Mouse (Mus musculus): ENCODE measurements at regions not wholly inside any gene's neighbourhood (a gene's known extent, or its start where the extent isn't known, plus 50 kb on each side); places are given as distances from the start of the nearest gene placed in this dataset.

DNA sequence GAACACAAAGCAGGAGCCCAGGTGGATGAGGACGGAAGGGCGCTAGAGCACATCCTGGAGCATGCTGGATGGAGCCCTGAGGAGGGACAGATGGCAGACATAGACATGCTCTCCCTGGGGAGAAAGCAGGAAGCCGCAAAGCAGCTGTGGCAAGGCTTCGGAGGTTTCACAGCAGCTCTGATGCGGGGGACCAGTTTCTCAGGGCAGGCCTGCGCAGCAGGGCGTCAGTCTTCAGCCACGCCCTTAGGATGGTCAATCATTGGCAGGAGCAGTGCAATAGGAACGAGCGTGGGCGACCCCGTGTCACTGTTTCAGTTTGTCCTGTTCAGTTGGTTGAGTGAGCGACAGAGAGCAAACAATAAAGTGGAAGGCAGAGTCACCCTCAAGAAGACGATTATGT, 343.8 kb upstream of the Gm10131 start:
- TF ChIP-seq ZNF384 (IDR thresholded peaks at IDR 0.05; ENCODE audit: low read depth, low read length), result no peak
- no peak for TF ChIP-seq CTCF (IDR thresholded peaks at IDR 0.05 in 2 of 3, conservative IDR thresholded peaks at IDR 0.05 in 1 of 3; ENCODE audit: control insufficient read depth in 1 of 3, insufficient read depth in 1 of 3, low read depth in 2 of 3, low read length in 3 of 3, poor library complexity in 1 of 3, severe bottlenecking in 1 of 3)
- no peak for TF ChIP-seq GATA1 (IDR thresholded peaks at IDR 0.05; ENCODE audit: low read depth, low read length)
- TF ChIP-seq JUND (IDR thresholded peaks at IDR 0.05; ENCODE audit: low read depth, low read length), result no peak
- TF ChIP-seq MAX (IDR thresholded peaks at IDR 0.05; ENCODE audit: low read length), result no peak
- TF ChIP-seq EP300 (IDR thresholded peaks at IDR 0.05; ENCODE audit: low read depth in 1 of 2, low read length in 2 of 2), result no peak
- TF ChIP-seq HCFC1 (IDR thresholded peaks at IDR 0.05; ENCODE audit: low read depth, low read length), result no peak
- TF ChIP-seq ZMIZ1 (IDR thresholded peaks at IDR 0.05; ENCODE audit: low read depth, low read length), result no peak
- TF ChIP-seq POLR2AphosphoS2 (IDR thresholded peaks at IDR 0.05; ENCODE audit: low read length), result no peak
- no peak for TF ChIP-seq TBP (IDR thresholded peaks at IDR 0.05; ENCODE audit: low read depth, low read length)

All from MEL (cell line).